Mouse (Mus musculus) limb, embryonic 12.5 days (tissue): Measurements from ENCODE around the gene Lrmda. TPM values are rescaled to one million over a fixed set of nuclear protein-coding genes. Genes with fewer than 3 reads are reported as not detected.

Experiments
- ATAC-seq: fragments of 200-750 bp; cut with Nextera tagmentation; 2 replicates; pipeline ENCODE4 v1.8.0; 2017; ENCODE audit warnings: low read depth, moderate TSS enrichment; ENCODE audit not compliant: insufficient number of reproducible peaks, insufficient read depth, low FRiP score, low TSS enrichment
- H3K27ac ChIP-seq: fragments of 300-500 bp; sonication (generic); 2 replicates; pipeline ENCODE4 v1.5.1; 2016; ENCODE audit warnings: mild to moderate bottlenecking, moderate library complexity
- H3K27me3 ChIP-seq: fragments of 300-500 bp; sonication (generic); 2 replicates; pipeline ENCODE4 v1.6.1; 2016; ENCODE audit warnings: mild to moderate bottlenecking, moderate library complexity
- H3K36me3 ChIP-seq: fragments of 300-500 bp; sonication (generic); 2 replicates; pipeline ENCODE4 v1.6.1; 2016; ENCODE audit warnings: mild to moderate bottlenecking, moderate library complexity
- H3K4me1 ChIP-seq: fragments of 300-500 bp; sonication (generic); replicated peaks from 2 replicates; pipeline ENCODE4 v1.6.1; 2016
- H3K4me2 ChIP-seq: fragments of 300-500 bp; sonication (generic); 2 replicates; pipeline ENCODE4 v1.6.1; 2016; ENCODE audit warnings: mild to moderate bottlenecking, moderate library complexity
- H3K4me3 ChIP-seq: fragments of 300-500 bp; sonication (generic); replicated peaks from 2 replicates; pipeline ENCODE4 v1.5.1; 2016; ENCODE audit warnings: mild to moderate bottlenecking
- H3K9ac ChIP-seq: fragments of 300-500 bp; sonication (generic); replicated peaks from 2 replicates; pipeline ENCODE4 v1.6.1; 2016; ENCODE audit warnings: mild to moderate bottlenecking, moderate library complexity
- H3K9me3 ChIP-seq: fragments of 300-500 bp; sonication (generic); 2 replicates; pipeline ENCODE4 v1.6.1; 2016; ENCODE audit warnings: mild to moderate bottlenecking, moderate library complexity
- WGBS: fragments of 180-500 bp; shearing (Covaris S2); methylation state at CpG from one replicate; pipeline ENCODE4 v1.1.7; 2016; 5-methylcytosine and 5-hydroxymethylcytosine counted together
- polyA plus RNA-seq: library from polyadenylated mRNA; unstranded; fragments of >200 nt; fragmentation: Nextera tagmentation; extraction: Ambion mirVana; gene quantifications from 2 replicates; pipeline ENCODE4 v1.2.1, GENCODE M21; 2016

Gene Lrmda
- polyA plus RNA-seq, 1 experiment from 2014 or later, result 0.41 TPM

- H3K4me1 ChIP-seq, result peaks cover 59% of the 10 kb centered on the region
- H3K27me3 ChIP-seq, result peaks cover 53% of the 10 kb centered on the region
- peak; percentile 9; the same call in 1 of the 2 replicates for ATAC-seq
- H3K9me3 ChIP-seq, result no peaks in the 10 kb centered on the region
- H3K4me2 ChIP-seq, result peak overlapping the region; percentile 86
- peaks cover 23% of the 10 kb centered on the region for H3K36me3 ChIP-seq
- under 1% methylated on average over 60 of the region's 61 CpGs for WGBS
- peak overlapping the region; percentile 98 for H3K27ac ChIP-seq
- H3K4me3 ChIP-seq, result peak overlapping the region; percentile 89
- peak overlapping the region; percentile 97 for H3K9ac ChIP-seq
Observed at GRCm38 (mm10) chr14:21986733-21987659, 32.5 kb upstream of the Lrmda start.

- WGBS, result under 1% methylated on average over 74 of the region's 74 CpGs
- H3K27ac ChIP-seq, result peak overlapping the region; percentile 98
- peak overlapping the region; percentile 89 for H3K4me3 ChIP-seq
- peak; percentile 66 for ATAC-seq
- peaks cover 20% of the 10 kb centered on the region for H3K36me3 ChIP-seq
- H3K9ac ChIP-seq, result peak overlapping the region; percentile 97
- peak overlapping the region; percentile 86 for H3K4me2 ChIP-seq
- H3K9me3 ChIP-seq, result no peaks in the 10 kb centered on the region
- peaks cover 54% of the 10 kb centered on the region for H3K4me1 ChIP-seq
- peaks cover 51% of the 10 kb centered on the region for H3K27me3 ChIP-seq
Observed at GRCm38 (mm10) chr14:21987660-21988576, 31.6 kb upstream of the Lrmda start.

DNA sequence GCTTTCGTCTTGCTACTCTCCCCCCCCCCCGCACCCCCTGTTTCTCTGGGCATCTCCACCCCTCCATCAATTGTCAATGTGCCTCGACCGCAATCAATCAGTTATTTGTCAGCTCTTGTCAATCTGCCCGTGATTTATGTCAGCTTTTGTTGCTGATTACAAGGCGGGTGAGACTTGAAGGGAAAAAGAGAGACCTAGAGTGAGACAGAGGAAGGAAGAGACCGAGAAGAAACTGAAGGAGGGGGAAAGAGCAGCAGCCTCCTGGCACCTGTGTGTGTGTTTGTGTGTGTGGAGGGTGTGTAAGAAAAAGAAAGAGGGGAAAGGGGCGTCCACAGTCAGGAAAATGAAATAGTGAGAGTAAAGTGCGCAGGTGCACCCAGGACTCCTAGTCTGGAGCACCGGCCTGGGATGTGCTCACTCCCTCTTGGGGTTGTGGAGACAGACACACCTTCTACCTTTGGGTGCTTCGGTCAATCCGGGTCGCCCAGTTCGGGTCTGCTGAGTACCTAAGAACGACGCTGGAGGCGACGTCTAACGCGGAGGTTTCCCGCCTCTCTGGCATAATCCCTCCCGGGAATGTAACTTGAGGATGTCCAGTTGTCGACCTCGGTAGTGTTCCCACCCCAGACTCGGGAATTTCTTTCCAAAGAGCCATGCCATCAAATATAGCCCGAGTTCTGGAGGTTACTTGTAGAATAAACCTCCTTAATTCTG lies 30.8 kb upstream of the Lrmda start:
- peaks cover 56% of the 10 kb centered on the region for H3K27me3 ChIP-seq
- peak overlapping the region; percentile 61 for H3K9ac ChIP-seq
- peak overlapping the region; percentile 85 for H3K27ac ChIP-seq
- peak overlapping the region; percentile 89 for H3K4me3 ChIP-seq
- ATAC-seq, result no peak
- H3K9me3 ChIP-seq, result no peaks in the 10 kb centered on the region
- H3K36me3 ChIP-seq, result peaks cover 19% of the 10 kb centered on the region
- WGBS, result under 1% methylated on average over 26 of the region's 26 CpGs
- H3K4me2 ChIP-seq, result peak overlapping the region; percentile 86
- peaks cover 54% of the 10 kb centered on the region for H3K4me1 ChIP-seq

GRCm38 (mm10) chr14:21989291-21989913 lies 30.1 kb upstream of the Lrmda start, which contains the start of gene Zfp503:
TSS of gene Zfp503 (minus strand) at chr14:21989601.
- Histone ChIP-seq H3K4me3 (peak within 1 kb of the TSS; percentile 89), H3K4me1 (peaks cover 61% of the 10 kb centered on the region), H3K36me3 (peaks cover 17% of the 10 kb centered on the region), H3K9ac (peak within 1 kb of the TSS; percentile 61), H3K27ac (peak within 1 kb of the TSS; percentile 85), H3K4me2 (peak within 1 kb of the TSS; percentile 86), H3K9me3 (no peaks in the 10 kb centered on the region), H3K27me3 (peaks cover 63% of the 10 kb centered on the region)
- 0% methylated on average over 36 of the region's 37 CpGs for WGBS
- ATAC-seq, result no peak

DNA sequence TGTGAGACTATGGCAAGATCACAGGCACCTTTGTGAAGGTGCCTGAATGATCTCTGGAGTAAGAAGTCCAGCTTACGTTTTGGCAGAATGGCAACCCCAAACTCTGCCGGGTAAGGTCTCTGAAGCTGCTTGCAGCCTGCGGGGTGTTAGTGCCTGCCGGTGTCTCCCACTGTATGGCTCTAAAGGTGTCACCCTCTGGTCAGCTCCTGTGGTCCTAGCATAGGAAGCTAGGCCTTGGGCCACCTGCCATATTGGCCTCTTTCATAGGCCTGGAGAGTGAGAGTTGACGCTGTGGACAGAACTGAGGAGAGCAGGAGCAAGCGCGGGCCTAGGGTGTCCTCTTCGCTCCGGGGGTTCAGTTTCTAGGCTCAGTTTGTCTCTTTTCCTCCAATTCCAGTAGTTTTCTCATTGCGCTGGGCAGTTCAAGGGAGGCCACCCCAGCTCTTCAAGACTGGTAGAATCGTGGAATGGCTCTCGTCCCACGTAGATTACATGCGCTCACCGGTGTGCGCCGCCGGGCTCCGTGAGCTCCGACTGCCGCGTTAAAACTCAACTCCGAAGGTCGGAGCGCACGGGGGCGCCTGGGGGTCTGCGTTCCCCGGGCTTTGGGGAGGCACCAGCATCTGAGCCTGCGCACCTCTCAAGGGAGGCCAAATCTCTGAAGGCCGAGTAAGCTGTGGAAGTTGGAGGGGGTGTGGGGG lies 29.0 kb upstream of the Lrmda start:
- peak overlapping the region; percentile 61 for H3K9ac ChIP-seq
- no peaks in the 10 kb centered on the region for H3K9me3 ChIP-seq
- peak overlapping the region; percentile 85 for H3K27ac ChIP-seq
- H3K36me3 ChIP-seq, result peaks cover 7% of the 10 kb centered on the region
- H3K27me3 ChIP-seq, result peaks cover 64% of the 10 kb centered on the region
- no peak for ATAC-seq
- H3K4me3 ChIP-seq, result peak overlapping the region; percentile 89
- peaks cover 63% of the 10 kb centered on the region for H3K4me1 ChIP-seq
- H3K4me2 ChIP-seq, result peak overlapping the region; percentile 86
- WGBS, result 1% methylated on average over 31 of the region's 31 CpGs

DNA sequence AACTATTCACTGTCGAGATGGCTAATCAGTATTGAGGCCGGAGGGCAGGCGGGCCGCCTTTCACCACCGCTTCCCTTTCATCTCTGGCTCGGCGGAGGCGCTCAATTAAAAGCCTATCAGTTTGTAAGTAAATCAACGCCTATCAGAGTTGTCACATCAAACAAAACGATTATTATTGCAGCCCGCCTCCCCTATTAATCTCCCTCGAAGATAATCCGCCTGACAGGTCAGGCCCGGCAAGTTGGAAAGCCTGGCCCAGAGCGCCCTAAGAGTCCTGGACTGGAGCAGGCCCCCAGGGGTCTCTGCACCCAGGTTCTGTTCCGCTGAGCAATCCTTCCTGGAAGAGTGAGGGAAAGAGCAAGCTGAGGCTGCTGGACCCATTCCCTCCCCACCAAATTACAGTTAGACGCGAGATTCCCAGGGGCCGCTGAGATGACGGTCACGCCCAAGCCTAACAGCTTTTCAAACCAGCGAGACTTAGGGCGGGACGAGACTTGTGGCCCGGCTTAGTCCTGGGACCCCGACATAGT lies 28.2 kb upstream of the Lrmda start:
- peaks cover 65% of the 10 kb centered on the region for H3K27me3 ChIP-seq
- H3K4me1 ChIP-seq, result peaks cover 61% of the 10 kb centered on the region
- H3K27ac ChIP-seq, result peak overlapping the region; percentile 29; the same call in 1 of the 2 replicates
- H3K4me3 ChIP-seq, result peak overlapping the region; percentile 89
- ATAC-seq, result no peak
- H3K36me3 ChIP-seq, result no peaks in the 10 kb centered on the region
- peak overlapping the region; percentile 58 for H3K9ac ChIP-seq
- under 1% methylated on average over 26 of the region's 26 CpGs for WGBS
- H3K9me3 ChIP-seq, result no peaks in the 10 kb centered on the region
- peak overlapping the region; percentile 86 for H3K4me2 ChIP-seq

DNA sequence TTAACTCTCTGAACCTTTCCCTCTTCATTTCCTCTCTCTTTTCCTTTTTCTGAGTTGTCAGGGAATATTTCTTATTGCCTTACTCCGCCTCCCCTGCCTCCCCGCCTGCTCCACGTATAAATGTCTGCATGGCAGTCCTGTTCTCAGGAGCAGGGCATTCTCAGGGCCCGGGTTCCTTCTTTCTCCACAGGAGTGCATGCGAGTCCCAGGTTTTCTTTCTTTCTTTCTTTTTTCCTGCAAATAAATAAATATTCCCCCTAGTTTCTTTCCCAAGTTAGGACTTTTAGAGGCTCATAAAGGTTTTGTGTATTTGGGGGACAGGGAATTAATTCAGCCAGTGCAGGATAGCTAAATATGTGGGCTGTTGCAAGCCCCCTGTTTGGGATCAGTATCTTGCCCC lies 27.7 kb upstream of the Lrmda start:
- H3K27me3 ChIP-seq, result peaks cover 70% of the 10 kb centered on the region
- no peak overlapping the region for H3K27ac ChIP-seq
- H3K4me2 ChIP-seq, result peak overlapping the region; percentile 86
- no peaks in the 10 kb centered on the region for H3K9me3 ChIP-seq
- no peaks in the 10 kb centered on the region for H3K36me3 ChIP-seq
- peak overlapping the region; percentile 89 for H3K4me3 ChIP-seq
- 7% methylated on average over 5 of the region's 5 CpGs for WGBS
- no peak overlapping the region for H3K9ac ChIP-seq
- no peak for ATAC-seq
- H3K4me1 ChIP-seq, result peaks cover 61% of the 10 kb centered on the region

GRCm38 (mm10) chr14:21992321-21992885 lies 27.1 kb upstream of the Lrmda start:
- WGBS, result 34% methylated on average over 4 of the region's 4 CpGs
- no peaks in the 10 kb centered on the region for H3K9me3 ChIP-seq
- no peak overlapping the region for H3K9ac ChIP-seq
- no peak overlapping the region for H3K27ac ChIP-seq
- peaks cover 73% of the 10 kb centered on the region for H3K27me3 ChIP-seq
- ATAC-seq, result no peak
- H3K4me2 ChIP-seq, result peak overlapping the region; percentile 86
- H3K4me3 ChIP-seq, result peak overlapping the region; percentile 89
- H3K36me3 ChIP-seq, result no peaks in the 10 kb centered on the region
- peaks cover 61% of the 10 kb centered on the region for H3K4me1 ChIP-seq

GRCm38 (mm10) chr14:21993251-21994060 lies 26.1 kb upstream of the Lrmda start:
- peaks cover 61% of the 10 kb centered on the region for H3K4me1 ChIP-seq
- 0 out of 2 replicates have a peak overlapping the region, but pooled peaks have one; percentile 8 for H3K27ac ChIP-seq
- WGBS, result 10% methylated on average over 14 of the region's 14 CpGs
- no peaks in the 10 kb centered on the region for H3K36me3 ChIP-seq
- peak overlapping the region; percentile 48 for H3K9ac ChIP-seq
- peak overlapping the region; percentile 93 for H3K4me2 ChIP-seq
- H3K27me3 ChIP-seq, result peaks cover 76% of the 10 kb centered on the region
- H3K9me3 ChIP-seq, result no peaks in the 10 kb centered on the region
- H3K4me3 ChIP-seq, result peak overlapping the region; percentile 55
- ATAC-seq, result no peak
